Mouse (Mus musculus): ENCODE data around the gene Iqgap1.

GRCm38 (mm10) chr7:80691131-80691530, 134.6 kb downstream of the Iqgap1 start:
- TF ChIP-seq FLI1 (IDR thresholded peaks at IDR 0.05; ENCODE audit: low read length), result no peak
- no peak for TF ChIP-seq GATA1 (IDR thresholded peaks at IDR 0.05; ENCODE audit: borderline replicate concordance, low read length)
